8 mouse cellular contexts compared by ENCODE assay signal in genomic region chr6:137252194-137252886, GRCm38 (mm10). TPM values are rescaled to one million over a fixed set of nuclear protein-coding genes. Genes with fewer than 3 reads are reported as not detected.
DNase-seq lines count a peak whose midpoint lies in the region; ATAC-seq lines count a peak whose summit lies in the region.

TSS of gene Ptpro (plus strand) at chr6:137252319.

- peaks cover 7% of the 10 kb centered on the region for H3K4me1 ChIP-seq in heart, embryonic 16.5 days (ENCODE audit: control insufficient read depth, insufficient read depth, low read length)
- peaks cover 20% of the 10 kb centered on the region; the same call in 1 of the 2 replicates for H3K4me1 ChIP-seq in midbrain, embryonic 13.5 days (replicated peaks)

- peaks cover 23% of the 10 kb centered on the region for H3K27me3 ChIP-seq in heart, embryonic 16.5 days (ENCODE audit: control insufficient read depth, insufficient read depth, low read length)
- H3K27me3 ChIP-seq in midbrain, embryonic 13.5 days = no peaks in the 10 kb centered on the region

- no peaks in the 10 kb centered on the region; the same call in 1 of the 2 replicates for H3K9me3 ChIP-seq in heart, embryonic 16.5 days (replicated peaks; ENCODE audit: control insufficient read depth, low read length)
- no peaks in the 10 kb centered on the region for H3K9me3 ChIP-seq in midbrain, embryonic 13.5 days

- H3K36me3 ChIP-seq in heart, embryonic 16.5 days (ENCODE audit: control insufficient read depth, insufficient read depth) = no peaks in the 10 kb centered on the region
- H3K36me3 ChIP-seq in midbrain, embryonic 13.5 days = no peaks in the 10 kb centered on the region

- WGBS in heart, embryonic 16.5 days = 1% methylated on average over 53 of the region's 53 CpGs
- under 1% methylated on average over 53 of the region's 53 CpGs for WGBS in midbrain, embryonic 13.5 days

- H3K4me3 ChIP-seq in heart, embryonic 16.5 days (ENCODE audit: low read length) = peak within 1 kb of the TSS; percentile 51
- H3K4me3 ChIP-seq in midbrain, embryonic 13.5 days (replicated peaks) = peak within 1 kb of the TSS; percentile 66

- ATAC-seq in heart, embryonic 16.5 days (replicated peaks; ENCODE audit: extremely low read depth, insufficient read depth, low FRiP score) = 0 out of 2 replicates have a peak, but pooled peaks have one; percentile 18
- ATAC-seq in midbrain, embryonic 13.5 days = peak; percentile 93

- no peak within 1 kb of the TSS; the same call in 1 of the 2 replicates for H3K9ac ChIP-seq in heart, embryonic 16.5 days (ENCODE audit: low read length)
- H3K9ac ChIP-seq in midbrain, embryonic 13.5 days (replicated peaks) = peak within 1 kb of the TSS; percentile 87

- H3K4me2 ChIP-seq in heart, embryonic 16.5 days (ENCODE audit: low read depth, low read length) = peak within 1 kb of the TSS; percentile 76
- H3K4me2 ChIP-seq in midbrain, embryonic 13.5 days (replicated peaks) = peak within 1 kb of the TSS; percentile 68

- no peak for DNase-seq in heart, postnatal 36 days
- peak; percentile 63 for DNase-seq in brain, embryonic 18.5 days (ENCODE audit: low read depth, low spot score)
- DNase-seq in frontal cortex, postnatal 14 days (ENCODE audit: low spot score in 2 of 2) = peak; percentile 58 to 62
- DNase-seq in layer of hippocampus, postnatal 25 days (ENCODE audit: extremely low spot score in 1 of 2, low spot score in 1 of 2) = peak; percentile 42 to 60
- peak; percentile 7 for DNase-seq in yolk sac, embryonic 10.5 days (ENCODE audit: low spot score)
- DNase-seq in gastrocnemius, postnatal 10 days = no peak

- intact Hi-C loops in heart, postnatal 36 days (cut with DNase I) = no loop called here

- H3K27ac ChIP-seq in heart, embryonic 16.5 days (ENCODE audit: low read length) = no peak within 1 kb of the TSS
- H3K27ac ChIP-seq in midbrain, embryonic 13.5 days = peak within 1 kb of the TSS; percentile 97

RNA-seq across cellular contexts. Expression of gene Ptpro, which starts in this region (rescaled TPM):
- polyA plus RNA-seq in heart, embryonic 16.5 days (2015; fragmentation: Nextera tagmentation; extraction: Ambion mirVana) = 2.3 and 2.9 TPM in 2 replicates
- 1 to 10 TPM; 3.6 to 3.9 TPM for total RNA-seq in heart, postnatal 36 days (2021)
- total RNA-seq in layer of hippocampus, postnatal 25 days (2021) = 10 to 100 TPM; 49.4 to 58.5 TPM
- 48.2 and 53.3 TPM in 2 replicates for polyA plus RNA-seq in midbrain, embryonic 13.5 days (2015; fragmentation: Nextera tagmentation; extraction: Ambion mirVana)
- 1 to 10 TPM in 1 of 2 experiments, under 1 TPM in 1; 0.96 to 1.5 TPM for total RNA-seq in gastrocnemius, postnatal 10 days (2021)

Comparison
In these comparisons a context has a peak if more than half of its experiments do, and no peak if none do; other contexts are left out.
1. RNA of gene Ptpro (total RNA-seq): 49.4 to 58.5 TPM in layer of hippocampus, postnatal 25 days; 3.6 to 3.9 TPM in heart, postnatal 36 days and 0.96 to 1.5 TPM in gastrocnemius, postnatal 10 days; every median in the first group is over 10 times any median in the second.
2. RNA of gene Ptpro (polyA plus RNA-seq): 48.2 to 53.3 TPM in midbrain, embryonic 13.5 days; 2.3 to 2.9 TPM in heart, embryonic 16.5 days; every median in the first group is over 10 times any median in the second.
3. DNase-seq: peak in brain, embryonic 18.5 days (single experiment), frontal cortex, postnatal 14 days (2 of 2), layer of hippocampus, postnatal 25 days (2 of 2) and yolk sac, embryonic 10.5 days (single experiment); none in heart, postnatal 36 days (0 of 2) and gastrocnemius, postnatal 10 days (single experiment).